Mouse (Mus musculus) cerebellum, adult 2 months (tissue): Measurements from ENCODE around the gene Wdr89.

ENCODE experiments used
- CTCF ChIP-seq: fragments of 200-500 bp; IDR thresholded peaks from 2 replicates; pipeline ENCODE4 v1.5.1; 2011; ENCODE audit warnings: low read depth, mild to moderate bottlenecking, control low read depth, low read length, moderate library complexity, borderline replicate concordance; ENCODE audit not compliant: insufficient read depth
- POLR2A ChIP-seq: fragments of 200-500 bp; IDR thresholded peaks from 2 replicates; pipeline ENCODE4 v1.6.1; 2011; ENCODE audit warnings: low read length, control low read depth, borderline replicate concordance; ENCODE audit not compliant: insufficient read depth

- TF ChIP-seq POLR2A, result no peak
- TF ChIP-seq CTCF, result no peak
Observed at GRCm38 (mm10) chr12:75663646-75664515, 5.5 kb downstream of the Wdr89 start.
